Mouse (Mus musculus): ENCODE results near the gene Olfr654. TPM values are rescaled to one million over a fixed set of nuclear protein-coding genes. Genes with fewer than 3 reads are reported as not detected.

Olfr654 gene
- polyA plus RNA-seq, 1 experiment from 2014 or later: not detected

Other genes with a start within 250 kb of the Olfr654 start
- 0.23 and 0.68 TPM in 2 replicates for gene Trim12c, start 233.7 kb upstream of the Olfr654 start, polyA plus RNA-seq (2016; fragmentation: Nextera tagmentation; extraction: Ambion mirVana)
- gene Trim30b, start 217.1 kb upstream of the Olfr654 start, polyA plus RNA-seq (2016; fragmentation: Nextera tagmentation; extraction: Ambion mirVana): not detected in 2 replicates
- 0.11 TPM in 1 of 2 replicates, not detected in the other for gene Trim30c, start 186.2 kb upstream of the Olfr654 start, polyA plus RNA-seq (2016; fragmentation: Nextera tagmentation; extraction: Ambion mirVana)
- gene Trim30a, start 121.8 kb upstream of the Olfr654 start, polyA plus RNA-seq (2016; fragmentation: Nextera tagmentation; extraction: Ambion mirVana): 0.26 and 0.37 TPM in 2 replicates
- gene Trim30d, start 79.2 kb upstream of the Olfr654 start, polyA plus RNA-seq (2016; fragmentation: Nextera tagmentation; extraction: Ambion mirVana): 0.11 TPM in 1 of 2 replicates, not detected in the other
- gene Olfr651, start 36.9 kb upstream of the Olfr654 start, polyA plus RNA-seq (2016; fragmentation: Nextera tagmentation; extraction: Ambion mirVana): not detected in 2 replicates
- gene Olfr652, start 26.1 kb upstream of the Olfr654 start, polyA plus RNA-seq (2016; fragmentation: Nextera tagmentation; extraction: Ambion mirVana): not detected in 2 replicates
- gene Olfr653, start 9.7 kb upstream of the Olfr654 start, polyA plus RNA-seq (2016; fragmentation: Nextera tagmentation; extraction: Ambion mirVana): not detected in 2 replicates
- gene Olfr655, start 14.8 kb downstream of the Olfr654 start, polyA plus RNA-seq (2016; fragmentation: Nextera tagmentation; extraction: Ambion mirVana): not detected in 2 replicates
- 0.09 TPM in 1 of 2 replicates, not detected in the other for gene Olfr656, start 26.9 kb downstream of the Olfr654 start, polyA plus RNA-seq (2016; fragmentation: Nextera tagmentation; extraction: Ambion mirVana)
- not detected in 2 replicates for gene Olfr657, start 37.8 kb downstream of the Olfr654 start, polyA plus RNA-seq (2016; fragmentation: Nextera tagmentation; extraction: Ambion mirVana)
- gene Olfr658, start 60.3 kb downstream of the Olfr654 start, polyA plus RNA-seq (2016; fragmentation: Nextera tagmentation; extraction: Ambion mirVana): 0.06 and 0.07 TPM in 2 replicates
- gene Olfr659, start 79.7 kb downstream of the Olfr654 start, polyA plus RNA-seq (2016; fragmentation: Nextera tagmentation; extraction: Ambion mirVana): not detected in 2 replicates
- not detected in 2 replicates for gene Olfr661, start 99.5 kb downstream of the Olfr654 start, polyA plus RNA-seq (2016; fragmentation: Nextera tagmentation; extraction: Ambion mirVana)
- gene Usp17le, start 190.4 kb downstream of the Olfr654 start, polyA plus RNA-seq (2016; fragmentation: Nextera tagmentation; extraction: Ambion mirVana): not detected in 2 replicates

Measured in forebrain, embryonic 10.5 days (tissue).